Mouse (Mus musculus) forebrain, embryonic 16.5 days (tissue): ENCODE results near the gene Sertad4. TPM values are rescaled to one million over a fixed set of nuclear protein-coding genes. Genes with fewer than 3 reads are reported as not detected.

ENCODE experiments used
- ATAC-seq: fragments of 200-750 bp; cut with Nextera tagmentation; 2 replicates; pipeline ENCODE4 v1.8.0; 2017; ENCODE audit warnings: mild to moderate bottlenecking, moderate library complexity
- H3K27ac ChIP-seq: fragments of 300-500 bp; sonication (generic); 2 replicates; pipeline ENCODE4 v1.5.1; 2014; ENCODE audit warnings: low read length, control low read depth
- H3K27me3 ChIP-seq: fragments of 300-500 bp; sonication (generic); replicated peaks from 2 replicates; pipeline ENCODE4 v1.6.1; 2014; ENCODE audit warnings: low read length; ENCODE audit not compliant: control insufficient read depth, insufficient read depth
- H3K36me3 ChIP-seq: fragments of 300-500 bp; sonication (generic); 2 replicates; pipeline ENCODE4 v1.6.1; 2014; ENCODE audit not compliant: control insufficient read depth, insufficient read depth
- H3K4me1 ChIP-seq: fragments of 300-500 bp; sonication (generic); replicated peaks from 2 replicates; pipeline ENCODE4 v1.6.1; 2014; ENCODE audit warnings: low read length; ENCODE audit not compliant: control insufficient read depth, insufficient read depth
- H3K4me2 ChIP-seq: fragments of 300-500 bp; sonication (generic); 2 replicates; pipeline ENCODE4 v1.6.1; 2014; ENCODE audit warnings: mild to moderate bottlenecking, low read length, control low read depth
- H3K4me3 ChIP-seq: fragments of 300-500 bp; sonication (generic); replicated peaks from 2 replicates; pipeline ENCODE4 v1.5.1; 2014; ENCODE audit warnings: mild to moderate bottlenecking, low read length, control low read depth
- H3K9ac ChIP-seq: fragments of 300-500 bp; sonication (generic); replicated peaks from 2 replicates; pipeline ENCODE4 v1.6.1; 2014; ENCODE audit warnings: low read depth, low read length, control low read depth
- H3K9me3 ChIP-seq: fragments of 300-500 bp; sonication (generic); 2 replicates; pipeline ENCODE4 v1.6.1; 2016; ENCODE audit warnings: low read length; ENCODE audit not compliant: control insufficient read depth
- WGBS: fragments of 180-500 bp; shearing (Covaris S2); extraction: QIAGEN DNeasy Blood & Tissue Kit; methylation state at CpG from one replicate; pipeline ENCODE4 v1.1.7; 2014; 5-methylcytosine and 5-hydroxymethylcytosine counted together
- polyA plus RNA-seq: library from polyadenylated mRNA; unstranded; fragments of >200 nt; fragmentation: Nextera tagmentation; extraction: Ambion mirVana; gene quantifications from 2 replicates; pipeline ENCODE4 v1.2.1, GENCODE M21; 2015

Gene Sertad4
- polyA plus RNA-seq, 1 experiment from 2014 or later: 38.1 TPM

DNA sequence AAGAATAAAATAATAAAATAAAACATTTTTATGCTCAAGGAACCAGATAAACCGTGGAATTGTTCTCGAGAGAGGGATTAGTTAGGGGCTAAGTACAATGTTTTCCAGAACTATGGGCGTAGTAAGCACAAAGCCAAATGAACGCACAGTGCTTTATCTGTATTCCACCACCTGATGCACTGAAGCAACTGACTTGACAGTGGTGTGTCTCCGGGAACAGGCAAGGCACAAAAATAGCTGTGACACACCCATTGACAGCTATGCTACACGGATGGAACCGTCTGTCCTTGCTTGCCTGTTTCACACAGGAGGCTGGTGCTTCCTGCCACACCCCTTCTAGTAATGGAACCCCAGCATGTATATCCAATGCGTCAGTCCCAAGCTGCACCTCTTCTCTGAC, 55.2 kb downstream of the Sertad4 start:
- WGBS: 89% methylated on average over 8 of the region's 8 CpGs
- ATAC-seq: no peak
- Histone ChIP-seq H3K4me1 (peaks cover 12% of the 10 kb centered on the region), H3K36me3 (no peaks in the 10 kb centered on the region), H3K27ac (no peak overlapping the region), H3K4me3 (no peak overlapping the region), H3K9me3 (no peaks in the 10 kb centered on the region), H3K9ac (no peak overlapping the region), H3K27me3 (no peaks in the 10 kb centered on the region), H3K4me2 (no peak overlapping the region)

- no peaks in the 10 kb centered on the region for H3K36me3 ChIP-seq
- peaks cover 12% of the 10 kb centered on the region for H3K4me1 ChIP-seq
- H3K9me3 ChIP-seq: no peaks in the 10 kb centered on the region
- H3K9ac ChIP-seq: no peak overlapping the region
- peak overlapping the region; percentile 34 for H3K27ac ChIP-seq
- H3K4me2 ChIP-seq: no peak overlapping the region
- peak; percentile 82 for ATAC-seq
- WGBS: 20% methylated on average over 10 of the region's 10 CpGs
- H3K27me3 ChIP-seq: no peaks in the 10 kb centered on the region
- no peak overlapping the region for H3K4me3 ChIP-seq
Observed at GRCm38 (mm10) chr1:192799165-192799991, 56.2 kb downstream of the Sertad4 start.

GRCm38 (mm10) chr1:192798212-192799164, 57.1 kb downstream of the Sertad4 start:
- H3K27ac ChIP-seq: no peak overlapping the region
- 78% methylated on average over 16 of the region's 16 CpGs for WGBS
- H3K9ac ChIP-seq: no peak overlapping the region
- no peak for ATAC-seq
- no peaks in the 10 kb centered on the region for H3K9me3 ChIP-seq
- no peak overlapping the region for H3K4me3 ChIP-seq
- peaks cover 12% of the 10 kb centered on the region for H3K4me1 ChIP-seq
- H3K4me2 ChIP-seq: no peak overlapping the region
- H3K36me3 ChIP-seq: no peaks in the 10 kb centered on the region
- H3K27me3 ChIP-seq: no peaks in the 10 kb centered on the region

- Histone ChIP-seq H3K4me2 (no peak overlapping the region), H3K4me3 (no peak overlapping the region), H3K27me3 (no peaks in the 10 kb centered on the region), H3K27ac (peak overlapping the region; percentile 58), H3K9me3 (no peaks in the 10 kb centered on the region), H3K36me3 (no peaks in the 10 kb centered on the region), H3K9ac (no peak overlapping the region), H3K4me1 (peaks cover 17% of the 10 kb centered on the region)
- ATAC-seq: peak; percentile 26; the same call in 1 of the 2 replicates
- WGBS: 48% methylated on average over 3 of the region's 3 CpGs
Observed at GRCm38 (mm10) chr1:192797011-192797274, 58.6 kb downstream of the Sertad4 start.

DNA sequence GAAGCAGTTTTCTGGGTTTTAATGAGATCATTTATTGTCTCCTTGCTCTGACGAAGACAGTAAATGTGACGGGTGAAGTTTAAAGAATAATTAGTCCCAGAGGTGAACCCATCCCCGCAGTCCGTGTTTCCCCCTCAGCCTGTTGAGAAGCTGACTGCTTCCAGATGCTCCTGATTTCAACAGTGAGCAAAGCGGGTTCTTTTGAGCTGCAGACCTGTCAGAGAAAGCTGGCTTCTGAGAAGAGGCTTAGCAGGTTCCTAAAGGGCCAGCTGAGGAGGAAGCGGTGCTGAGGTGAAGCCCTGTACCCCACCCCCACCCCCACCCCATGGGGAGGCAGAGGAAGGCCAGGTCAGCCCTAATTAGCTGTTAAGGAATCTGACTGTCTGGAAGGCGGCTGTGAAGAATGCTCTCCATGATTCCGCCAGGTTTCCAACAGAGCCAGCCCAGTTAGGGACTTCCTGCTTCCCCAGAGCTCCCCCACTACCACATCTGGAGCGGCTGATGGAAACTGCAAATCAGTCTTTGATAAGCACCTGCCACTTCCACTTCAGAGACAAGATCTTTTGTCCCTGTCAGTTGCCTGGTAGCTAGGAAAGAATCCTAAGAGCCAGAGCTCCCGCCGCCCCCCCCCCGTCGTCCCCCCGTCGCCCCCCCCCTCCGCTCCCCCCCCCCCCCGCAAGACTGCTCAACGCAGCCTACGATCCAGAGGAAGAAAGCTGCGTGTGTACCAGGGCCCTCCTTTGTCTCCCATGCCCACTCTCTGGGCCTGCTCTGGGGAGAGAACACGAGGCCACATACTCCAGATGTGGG, 59.1 kb downstream of the Sertad4 start:
- Histone ChIP-seq H3K4me1 (peaks cover 22% of the 10 kb centered on the region), H3K4me2 (0 out of 2 replicates have a peak overlapping the region, but pooled peaks have one; percentile 8), H3K9me3 (no peaks in the 10 kb centered on the region), H3K27ac (peak overlapping the region; percentile 68), H3K9ac (no peak overlapping the region), H3K36me3 (no peaks in the 10 kb centered on the region), H3K4me3 (no peak overlapping the region), H3K27me3 (no peaks in the 10 kb centered on the region)
- whole genome bisulfite sequencing: 6% methylated on average over 16 of the region's 21 CpGs
- ATAC-seq: peak; percentile 54

DNA sequence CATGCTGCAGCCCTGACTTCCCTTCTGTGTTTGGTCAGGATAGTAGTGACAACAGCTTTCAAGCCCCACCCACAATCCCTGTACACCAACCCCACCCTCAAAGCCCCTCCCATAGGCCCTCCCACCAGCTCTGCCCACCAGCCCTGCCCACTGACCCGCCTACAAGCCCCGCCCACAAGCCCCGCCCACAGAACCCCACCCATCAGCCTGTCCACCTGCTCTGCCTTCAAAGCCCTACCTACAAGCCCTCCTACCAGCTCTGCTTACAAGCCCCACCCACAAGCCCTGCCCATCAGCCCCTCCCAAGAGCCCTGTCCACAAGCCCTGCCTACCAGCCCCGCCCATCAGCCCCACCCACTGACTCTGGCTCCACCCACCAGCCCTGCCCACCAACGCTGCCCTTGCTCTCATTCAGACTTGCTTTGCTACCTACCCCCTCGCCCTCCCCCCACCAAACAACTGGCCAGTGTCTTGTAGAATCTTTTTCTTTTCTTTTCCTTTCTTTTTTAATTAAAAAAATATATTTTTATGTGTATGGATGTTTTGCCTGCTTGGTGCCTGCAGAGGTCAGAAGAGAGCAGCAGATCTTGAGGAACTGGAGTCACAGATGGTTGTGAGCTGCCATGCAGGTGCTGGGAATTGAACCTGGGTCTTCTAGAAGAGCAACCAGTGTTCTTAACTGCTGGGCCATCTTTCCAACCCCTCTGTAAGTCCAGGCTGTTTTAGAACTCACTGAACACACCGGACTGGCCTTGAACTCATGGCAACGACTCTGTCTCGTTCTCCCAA, 60.4 kb downstream of the Sertad4 start:
- WGBS: 68% methylated on average over 9 of the region's 9 CpGs
- no peak overlapping the region for H3K27ac ChIP-seq
- no peaks in the 10 kb centered on the region for H3K9me3 ChIP-seq
- H3K4me1 ChIP-seq: peaks cover 22% of the 10 kb centered on the region
- no peak overlapping the region for H3K9ac ChIP-seq
- no peaks in the 10 kb centered on the region for H3K36me3 ChIP-seq
- no peak overlapping the region for H3K4me2 ChIP-seq
- H3K4me3 ChIP-seq: no peak overlapping the region
- ATAC-seq: no peak
- H3K27me3 ChIP-seq: no peaks in the 10 kb centered on the region

Other genes with a start within 250 kb of the Sertad4 start
- 3.6 and 4.2 TPM in 2 replicates for gene Hhat, start 84.5 kb downstream of the Sertad4 start, polyA plus RNA-seq
- gene Syt14, start 180.0 kb upstream of the Sertad4 start, polyA plus RNA-seq: 9.0 and 10.3 TPM in 2 replicates